Mouse (Mus musculus) testis, adult 2 months (tissue): ENCODE measurements at regions not wholly inside any gene's neighbourhood (a gene's known extent, or its start where the extent isn't known, plus 50 kb on each side); places are given as distances from the start of the nearest gene placed in this dataset.

ENCODE experiments used
- CTCF ChIP-seq: fragments of 200-500 bp; IDR thresholded peaks from 2 replicates; pipeline ENCODE4 v1.5.1; 2012; ENCODE audit warnings: low read depth, mild to moderate bottlenecking, inconsistent platforms, low read length, moderate library complexity; ENCODE audit not compliant: control insufficient read depth, insufficient read depth, insufficient replicate concordance
- POLR2A ChIP-seq: fragments of 200-500 bp; IDR thresholded peaks from 2 replicates; pipeline ENCODE4 v1.6.1; 2012; ENCODE audit warnings: low read depth, mild to moderate bottlenecking, inconsistent platforms, low read length, moderate library complexity; ENCODE audit not compliant: control insufficient read depth

- TF ChIP-seq POLR2A (no peak), CTCF (no peak)
These were observed 185.2 kb downstream of the Cmpk2 start for GRCm38 (mm10) chr12:26654251-26654650.
